Mouse (Mus musculus) fibroblast of lung, adult 2 months (primary cell): Measurements from ENCODE around the gene Cox8b.

Experiments used
- DNase-seq: peaks from one replicate; pipeline ENCODE4 v3.0.0-alpha.2; 2011; ENCODE audit warnings: low read depth

Cox8b gene

DNA sequence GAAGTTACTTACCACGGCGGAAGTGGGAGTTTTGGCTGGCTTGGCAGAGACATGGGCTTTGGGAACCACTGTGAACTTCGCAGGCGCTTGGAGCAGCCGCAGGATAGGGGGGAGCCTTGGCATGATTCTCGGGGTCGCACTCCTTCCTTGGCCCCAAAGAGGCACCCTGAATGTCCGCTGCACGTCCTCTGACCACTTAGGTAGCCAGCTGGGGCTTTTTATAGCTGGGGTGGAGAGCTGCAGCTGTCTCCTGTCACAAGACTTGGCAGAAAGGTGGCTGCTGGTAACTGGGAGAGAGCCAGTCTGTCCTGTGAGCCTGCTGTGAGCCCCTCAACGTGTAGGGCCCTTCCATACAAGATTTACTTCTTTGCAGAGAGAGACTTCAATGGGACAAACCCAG, at the start of gene Cox8b:
TSS of gene Cox8b (minus strand) at position 227 of the 400 bp plus-strand sequence.
- no peak for DNase-seq

GRCm38 (mm10) chr7:140949255-140949654, 49.0 kb upstream of the Cox8b start:
- no peak for DNase-seq

DNA sequence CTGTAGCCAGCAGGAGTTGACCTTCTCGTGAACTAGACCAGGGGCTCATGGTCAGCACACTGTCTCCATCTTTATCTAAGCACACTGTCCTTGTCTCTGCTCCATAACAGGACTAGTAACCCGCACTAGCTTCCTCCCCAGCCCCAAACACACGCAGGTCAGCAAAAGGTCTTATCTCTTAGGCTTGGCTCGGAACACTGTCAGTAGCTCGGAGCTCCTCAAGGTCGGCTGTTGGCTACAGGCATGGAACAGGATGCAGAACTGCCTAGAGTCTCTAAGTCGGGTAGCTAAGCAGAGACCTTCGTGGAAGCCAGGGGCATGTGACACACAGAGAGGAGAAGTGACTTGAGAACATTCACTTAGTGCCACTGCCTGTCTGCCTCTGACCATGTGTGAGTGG, 47.9 kb upstream of the Cox8b start:
- no peak for DNase-seq

DNA sequence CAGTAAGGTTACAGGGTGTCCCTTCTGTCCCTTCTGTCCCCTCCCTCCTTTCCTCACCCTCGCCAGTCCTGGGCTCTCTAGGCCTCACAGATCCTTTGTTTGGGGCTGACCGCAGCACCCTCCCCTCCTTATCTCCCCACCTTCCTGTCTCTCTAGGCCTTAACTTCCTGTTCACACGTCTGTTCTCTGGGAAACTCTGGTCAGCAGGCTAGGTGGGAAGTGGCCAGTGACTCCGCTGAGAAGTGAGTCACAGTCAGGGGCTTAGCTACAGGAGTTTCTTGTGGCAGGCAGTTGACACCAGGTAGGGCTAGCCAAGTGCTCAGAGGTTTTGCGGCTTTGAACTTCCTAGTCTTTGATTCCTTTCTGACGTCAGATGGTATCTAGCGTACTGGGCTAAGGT, 46.7 kb upstream of the Cox8b start:
- no peak for DNase-seq

DNA sequence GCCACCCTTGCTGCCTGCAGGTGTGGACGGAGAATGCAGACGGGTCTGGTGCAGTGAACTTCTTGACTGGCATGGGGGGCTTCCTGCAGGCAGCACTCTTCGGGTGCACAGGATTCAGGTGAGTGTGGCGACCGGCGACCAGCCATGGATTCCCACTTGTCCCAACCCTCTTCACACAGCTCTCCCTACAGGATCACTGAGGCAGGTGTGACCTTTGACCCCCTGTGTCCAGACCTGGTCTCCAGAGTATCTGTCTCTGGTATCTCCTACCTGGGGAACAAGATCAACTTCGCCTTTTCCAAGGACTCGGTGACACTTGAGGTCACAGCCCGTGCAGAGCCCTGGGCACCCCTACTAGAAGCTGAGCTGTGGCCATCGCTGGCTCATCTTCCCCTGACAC, 46.1 kb upstream of the Cox8b start:
- no peak for DNase-seq

DNA sequence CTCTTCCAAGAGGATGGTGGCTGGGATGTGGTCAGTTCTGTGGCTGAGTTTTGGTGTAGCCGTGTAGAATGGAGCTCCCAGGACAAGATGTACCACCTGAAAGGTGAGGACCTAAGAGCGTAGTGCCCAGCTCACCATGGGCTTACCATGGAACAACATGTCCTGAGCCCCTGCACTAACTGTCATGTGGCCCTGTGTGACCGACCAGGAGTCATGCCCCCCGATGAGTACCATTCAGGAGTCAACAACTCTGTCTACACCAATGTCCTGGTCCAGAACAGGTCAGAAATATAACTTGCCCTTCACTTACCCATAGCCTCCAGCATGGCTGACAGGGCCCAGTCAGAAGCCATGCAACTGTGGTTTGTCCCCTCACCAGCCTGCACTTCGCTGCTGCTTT, 45.0 kb upstream of the Cox8b start:
- no peak for DNase-seq

- no peak for DNase-seq
Observed at GRCm38 (mm10) chr7:140944236-140944635, 44.0 kb upstream of the Cox8b start.

- DNase-seq, result no peak
Observed at GRCm38 (mm10) chr7:140943356-140943755, 43.1 kb upstream of the Cox8b start.

GRCm38 (mm10) chr7:140942811-140943210, 42.6 kb upstream of the Cox8b start:
- no peak for DNase-seq

- no peak for DNase-seq
Observed at GRCm38 (mm10) chr7:140942341-140942740, 42.1 kb upstream of the Cox8b start.

- DNase-seq, result peak; percentile 83
Observed at GRCm38 (mm10) chr7:140941222-140942051, 41.2 kb upstream of the Cox8b start, which contains the start of gene Pgghg. Gene Pgghg (plus strand): TSS chr7:140941391.

- DNase-seq, result no peak
Observed at GRCm38 (mm10) chr7:140939669-140940171, 39.5 kb upstream of the Cox8b start.

- DNase-seq, result no peak
Observed at GRCm38 (mm10) chr7:140938896-140939295, 38.6 kb upstream of the Cox8b start.

DNA sequence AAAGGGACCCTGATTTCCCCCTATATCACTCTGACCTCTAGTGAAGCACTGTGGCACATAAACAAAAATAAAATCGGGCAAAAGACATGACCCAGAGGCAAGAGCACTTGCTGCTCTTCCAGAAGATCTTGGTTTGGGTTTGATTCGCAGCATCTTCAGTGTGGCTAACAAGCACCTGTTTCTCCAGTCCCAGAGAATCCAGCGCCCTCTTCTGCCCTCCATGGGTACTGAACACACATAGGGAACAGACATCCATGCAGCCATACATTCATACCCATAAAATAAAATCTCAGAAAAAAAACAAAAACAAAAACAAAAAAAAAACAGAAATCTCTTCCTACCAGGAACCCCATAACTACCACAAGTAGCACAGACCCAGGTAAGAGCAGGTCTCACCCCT, 38.2 kb upstream of the Cox8b start:
- no peak for DNase-seq

DNA sequence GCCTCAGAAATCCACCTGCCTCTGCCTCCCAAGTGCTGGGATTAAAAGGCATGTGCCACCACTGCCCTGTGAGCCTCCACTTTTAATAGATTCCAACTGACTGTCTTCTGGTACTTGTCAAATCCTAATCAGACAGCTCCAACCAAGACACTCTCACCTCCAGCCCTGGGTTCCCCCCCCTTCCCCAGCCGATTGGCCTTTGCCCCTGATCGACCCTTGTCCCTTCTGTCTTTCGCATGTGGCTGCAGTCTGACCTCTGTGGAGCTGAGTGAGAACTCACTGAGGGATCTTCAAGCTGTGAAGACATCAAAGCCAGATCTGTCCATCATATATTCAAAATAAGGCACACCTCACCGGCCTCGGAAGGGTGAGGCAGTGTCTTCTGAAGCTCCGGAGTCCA, 26.9 kb upstream of the Cox8b start:
- DNase-seq, result no peak

DNA sequence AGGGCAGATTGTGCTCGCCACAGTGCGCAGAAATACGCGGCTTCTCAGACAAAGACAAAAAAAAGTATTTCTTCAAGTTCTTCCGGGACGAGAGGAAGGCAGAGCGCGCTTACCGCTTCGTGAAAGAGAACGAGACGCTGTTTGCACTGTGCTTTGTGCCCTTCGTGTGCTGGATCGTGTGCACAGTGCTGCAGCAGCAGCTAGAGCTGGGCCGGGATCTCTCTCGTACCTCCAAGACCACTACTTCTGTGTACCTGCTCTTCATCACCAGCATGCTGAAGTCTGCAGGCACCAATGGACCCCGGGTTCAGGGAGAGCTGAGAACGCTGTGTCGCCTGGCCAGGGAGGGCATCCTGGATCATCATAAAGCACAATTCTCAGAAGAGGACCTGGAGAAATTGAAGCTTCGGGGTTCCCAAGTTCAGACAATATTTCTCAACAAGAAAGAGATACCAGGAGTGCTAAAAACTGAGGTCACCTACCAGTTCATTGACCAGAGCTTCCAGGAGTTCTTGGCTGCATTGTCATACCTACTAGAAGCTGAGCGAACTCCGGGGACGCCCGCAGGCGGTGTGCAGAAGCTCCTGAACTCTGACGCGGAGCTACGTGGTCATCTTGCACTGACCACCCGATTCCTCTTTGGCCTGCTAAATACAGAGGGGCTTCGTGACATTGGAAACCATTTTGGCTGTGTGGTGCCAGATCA, 23.0 kb upstream of the Cox8b start:
- no peak for DNase-seq

DNA sequence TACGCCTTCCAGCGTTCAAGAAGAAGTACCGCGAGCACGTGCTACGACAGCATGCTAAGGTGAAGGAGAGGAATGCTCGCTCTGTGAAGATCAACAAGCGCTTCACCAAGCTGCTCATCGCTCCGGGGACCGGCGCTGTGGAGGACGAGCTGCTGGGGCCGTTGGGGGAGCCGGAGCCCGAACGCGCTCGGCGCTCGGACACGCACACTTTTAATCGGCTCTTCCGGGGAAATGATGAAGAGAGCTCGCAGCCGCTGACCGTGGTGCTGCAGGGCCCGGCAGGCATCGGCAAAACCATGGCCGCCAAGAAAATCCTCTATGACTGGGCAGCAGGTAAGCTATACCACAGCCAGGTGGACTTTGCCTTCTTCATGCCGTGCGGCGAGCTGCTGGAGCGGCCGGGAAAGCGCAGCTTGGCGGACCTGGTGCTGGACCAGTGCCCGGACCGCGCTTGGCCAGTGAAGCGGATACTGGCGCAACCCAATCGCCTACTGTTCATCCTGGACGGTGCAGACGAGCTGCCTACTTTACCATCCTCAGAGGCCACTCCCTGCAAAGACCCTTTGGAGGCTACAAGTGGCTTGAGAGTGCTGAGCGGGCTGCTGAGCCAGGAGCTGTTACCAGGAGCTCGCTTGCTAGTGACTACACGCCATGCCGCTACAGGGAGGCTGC, 22.3 kb upstream of the Cox8b start:
- no peak for DNase-seq

DNA sequence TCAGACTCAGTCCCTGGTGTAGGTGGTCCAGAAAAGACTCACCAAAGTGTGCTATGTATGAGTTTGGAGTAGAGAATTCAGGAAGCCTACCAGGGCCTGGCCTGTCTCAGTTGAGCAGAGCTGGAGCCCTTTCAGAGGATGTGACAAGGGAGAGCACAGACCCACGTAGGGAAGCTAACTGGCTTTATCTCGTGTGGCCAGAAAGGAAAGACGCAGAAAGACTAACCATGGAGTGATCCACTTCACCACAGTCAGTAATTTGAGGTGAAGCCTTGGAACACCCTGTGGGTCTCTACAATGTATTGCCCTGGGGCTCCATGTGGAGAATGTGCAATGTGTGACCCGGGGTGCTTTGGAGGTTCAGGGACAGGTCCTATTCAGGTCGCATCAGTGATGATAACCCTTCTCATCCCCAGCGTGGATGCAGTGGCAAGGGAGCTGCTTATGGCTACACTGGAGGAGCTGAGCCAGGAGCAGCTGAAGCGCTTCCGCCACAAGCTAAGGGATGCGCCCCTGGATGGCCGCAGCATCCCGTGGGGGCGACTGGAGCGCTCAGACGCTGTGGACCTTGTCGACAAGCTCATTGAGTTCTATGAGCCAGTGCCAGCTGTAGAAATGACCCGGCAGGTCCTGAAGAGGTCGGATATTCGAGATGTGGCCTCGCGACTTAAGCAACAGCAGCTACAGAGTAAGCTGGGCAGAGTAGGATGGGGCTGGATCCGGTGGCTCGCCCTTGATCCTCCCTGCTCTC, 21.2 kb upstream of the Cox8b start:
- no peak for DNase-seq

GRCm38 (mm10) chr7:140920418-140921029, 20.3 kb upstream of the Cox8b start, which contains the start of gene Nlrp6:
Gene Nlrp6 (plus strand): TSS chr7:140920902.
- no peak for DNase-seq

- DNase-seq, result no peak
Observed at GRCm38 (mm10) chr7:140919911-140920310, 19.7 kb upstream of the Cox8b start.

DNA sequence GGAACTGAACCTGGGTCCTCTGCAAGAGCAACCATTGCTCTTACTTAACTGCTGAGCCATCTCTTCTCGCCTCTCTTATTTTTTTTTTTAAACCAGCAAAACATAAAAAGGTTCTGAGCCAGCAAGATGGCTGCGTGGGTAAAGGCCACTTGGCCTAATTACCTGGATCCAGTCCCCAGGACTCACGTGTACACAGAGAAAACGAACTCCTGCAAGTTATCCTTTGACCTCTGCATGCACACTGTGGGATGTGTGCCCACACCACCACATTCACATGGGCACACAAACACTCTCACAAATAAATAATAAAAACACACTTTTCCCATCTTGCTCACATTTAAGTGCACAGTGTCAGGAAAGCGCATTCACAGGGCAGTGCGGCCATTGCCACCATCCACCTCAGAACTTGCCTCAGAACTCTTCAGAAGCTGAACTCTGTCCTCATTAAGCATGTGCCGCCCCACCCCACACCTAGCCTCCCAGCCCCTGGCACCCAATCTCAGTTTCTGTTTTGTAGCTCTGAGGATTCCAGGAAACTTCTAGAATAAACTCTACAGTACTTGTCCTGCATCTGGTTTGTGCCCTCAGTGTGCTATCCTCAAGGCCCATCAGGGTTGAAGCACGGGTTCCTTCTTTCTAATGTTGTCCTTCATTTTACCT, 13.9 kb upstream of the Cox8b start:
- DNase-seq, result no peak
